Mouse (Mus musculus) thymus, postnatal 14 days (tissue): ENCODE data around the gene Lct.
"Not testable (repeated sequence)": the region's sequence is repeated elsewhere in the genome, so short reads cannot be mapped to it uniquely, and the experiment has no call there.

Experiments
- DNase-seq: peaks from one replicate; pipeline ENCODE4 v3.0.0; 2021

The Lct gene

DNA sequence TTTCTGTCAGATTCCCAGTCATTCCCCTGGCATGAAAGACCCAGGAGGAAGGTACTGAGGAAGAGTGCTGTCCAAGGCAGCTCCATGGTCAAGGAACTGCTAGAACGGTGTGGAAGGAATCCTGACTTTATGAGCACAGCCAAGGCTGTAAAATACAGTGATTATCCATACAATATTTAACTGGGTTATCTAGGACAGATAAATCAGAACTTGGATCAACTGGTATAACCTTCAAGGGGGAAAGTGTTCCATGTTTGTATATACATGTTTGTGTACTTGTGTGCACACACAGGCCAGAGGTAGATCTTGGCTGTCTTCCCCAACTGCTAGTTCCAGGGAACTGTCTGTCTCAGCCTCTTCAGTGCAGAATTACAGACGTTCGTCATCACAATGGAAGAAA lies at the start of gene Lct:
Gene Lct (minus strand): TSS at position 101 of the 400 bp plus-strand sequence.
- DNase-seq, result no peak

DNA sequence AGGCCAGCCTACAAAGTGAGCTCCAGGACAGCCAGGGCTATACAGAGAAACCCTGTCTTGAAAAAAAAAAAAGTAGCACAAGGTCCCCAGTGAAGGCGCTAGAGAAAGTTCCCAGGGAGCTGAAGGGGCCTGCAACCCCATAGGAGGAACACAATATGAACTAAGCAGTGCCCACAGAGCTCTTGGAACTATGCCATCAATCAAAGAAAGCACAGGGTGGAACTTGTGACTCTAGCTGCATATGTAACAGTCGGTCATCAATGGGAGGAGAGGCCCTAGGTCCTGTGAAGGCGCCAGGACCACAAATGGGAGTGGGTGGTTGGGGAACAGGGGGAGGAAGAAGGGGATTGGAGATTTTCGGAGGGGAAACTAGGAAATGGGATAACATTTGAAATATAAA lies 48.7 kb upstream of the Lct start:
- no peak for DNase-seq

DNA sequence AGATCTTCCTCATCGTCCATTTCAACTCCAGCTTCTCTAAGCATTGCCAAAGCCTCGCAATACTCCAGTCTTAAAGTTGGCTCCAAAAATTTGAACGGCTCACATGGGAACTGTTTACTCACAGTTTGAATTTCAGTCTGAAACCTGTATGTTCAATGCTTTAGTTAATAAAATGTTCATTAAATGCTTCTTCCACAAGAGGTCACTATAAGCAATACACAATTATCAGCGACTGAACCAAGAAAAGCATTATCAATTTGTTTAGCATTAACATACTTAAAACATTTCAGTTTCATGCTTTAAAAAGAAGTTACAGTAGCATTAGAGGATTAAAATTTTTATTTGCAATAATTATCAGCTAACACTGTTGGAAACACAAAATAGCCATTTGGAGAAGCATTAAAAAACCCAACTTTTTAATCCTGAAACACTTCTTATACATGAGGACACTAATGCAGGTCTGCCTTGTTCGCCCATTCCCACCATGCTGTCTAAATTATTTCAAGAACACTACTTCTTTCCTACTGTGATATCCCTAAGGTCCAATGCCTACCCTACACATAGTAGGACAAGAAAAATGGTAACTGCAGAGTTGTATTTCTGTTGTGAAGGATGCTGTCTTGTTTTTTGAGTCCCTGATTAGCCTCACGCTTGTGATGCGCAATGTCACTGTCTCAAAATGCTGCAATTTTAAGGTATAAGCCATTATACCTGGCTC lies 44.2 kb upstream of the Lct start:
- DNase-seq, result no peak

DNA sequence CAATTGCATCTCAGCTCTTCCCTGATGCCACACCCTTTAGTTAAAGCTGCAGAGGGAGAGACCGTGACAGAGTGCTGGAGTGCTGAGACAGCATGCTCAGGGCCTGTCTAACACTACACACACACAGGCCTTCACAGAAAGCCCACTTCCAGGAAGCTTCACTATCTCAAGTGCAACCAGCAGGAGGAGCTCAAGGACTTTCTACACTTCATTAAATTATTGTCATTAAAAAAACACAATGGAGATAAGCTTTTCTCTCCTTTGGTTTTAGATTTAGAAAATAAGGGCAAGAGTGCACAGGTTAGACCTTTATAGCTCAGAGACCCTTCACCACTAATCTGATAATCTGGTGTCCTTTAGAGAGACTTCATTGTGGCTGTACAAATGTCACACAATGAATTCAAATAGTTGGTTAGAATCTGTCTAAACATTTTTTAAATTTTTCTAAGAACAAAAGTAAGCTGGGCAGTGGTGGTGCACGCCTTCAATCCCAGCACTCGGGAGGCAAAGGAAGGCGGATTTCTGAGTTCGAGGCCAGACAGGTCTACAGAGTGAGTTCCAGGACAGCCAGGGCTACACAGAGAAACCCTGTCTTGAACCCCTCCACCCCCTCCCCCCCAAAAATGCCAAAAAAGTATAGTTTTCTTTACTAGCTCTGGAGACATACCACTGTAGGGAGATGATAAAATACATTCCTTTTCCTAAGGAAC lies 40.8 kb upstream of the Lct start:
- peak; percentile 81 for DNase-seq

DNA sequence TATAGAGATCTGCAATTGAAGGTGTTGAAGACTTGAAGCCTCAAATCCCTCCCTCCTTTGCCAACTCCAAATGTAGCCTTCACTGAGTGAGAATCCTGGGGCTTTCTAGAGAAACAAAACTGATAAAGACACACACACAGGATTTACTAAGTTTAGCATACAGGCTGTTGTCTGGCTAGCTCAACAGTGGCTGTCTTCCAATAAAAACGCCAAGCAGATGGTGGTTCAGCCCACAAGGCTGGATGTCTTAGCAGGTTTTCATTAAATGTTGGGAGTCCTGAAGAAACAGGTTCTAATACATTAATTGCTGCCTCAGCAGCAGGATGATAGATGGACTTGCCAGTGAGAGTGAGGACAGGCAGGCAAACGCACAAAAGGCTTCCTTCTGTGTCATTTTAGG lies 32.5 kb upstream of the Lct start:
- no peak for DNase-seq

DNA sequence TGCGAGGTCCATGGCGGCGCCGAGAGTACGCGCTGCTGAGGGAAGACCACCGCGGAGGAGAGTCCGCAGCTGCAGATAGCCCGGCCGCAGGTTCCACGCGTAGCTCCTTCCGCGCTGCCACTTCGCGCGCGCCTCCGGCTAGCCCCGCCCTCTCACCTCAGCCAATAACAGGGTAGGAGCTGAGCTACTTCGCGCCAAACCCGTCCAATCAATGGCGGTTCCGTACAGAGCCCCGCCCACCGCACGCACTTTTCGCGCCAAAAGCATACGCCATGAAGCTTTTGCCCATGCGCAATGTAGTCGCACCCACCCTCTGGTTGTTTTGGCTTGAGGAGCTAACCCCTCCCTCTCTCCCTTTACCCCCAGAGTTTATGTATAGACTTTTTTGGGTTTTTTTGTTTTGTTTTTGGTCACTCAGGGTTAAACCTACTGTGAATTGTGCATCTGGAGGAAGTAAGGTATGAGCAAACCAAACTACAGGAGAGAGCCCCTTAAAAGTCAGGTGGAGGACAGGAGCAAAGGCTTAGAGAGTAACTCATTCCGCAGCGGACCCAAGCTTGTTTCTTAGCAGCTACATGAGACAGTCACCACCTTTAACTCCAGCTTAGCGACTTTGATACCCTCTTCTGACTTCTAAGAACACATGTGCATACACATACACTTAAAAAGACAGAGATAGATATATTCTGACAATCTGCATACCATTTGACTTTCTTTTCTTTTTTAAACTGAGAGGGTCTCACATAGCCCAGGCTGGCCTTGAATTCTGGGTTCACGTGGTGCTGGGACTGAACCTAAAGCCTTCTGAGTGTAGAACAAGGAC lies 31.6 kb upstream of the Lct start, which contains the start of gene Mcm6:
Gene Mcm6 (minus strand): TSS at position 111 of the 823 bp plus-strand sequence.
- DNase-seq, result peak; percentile 97

DNA sequence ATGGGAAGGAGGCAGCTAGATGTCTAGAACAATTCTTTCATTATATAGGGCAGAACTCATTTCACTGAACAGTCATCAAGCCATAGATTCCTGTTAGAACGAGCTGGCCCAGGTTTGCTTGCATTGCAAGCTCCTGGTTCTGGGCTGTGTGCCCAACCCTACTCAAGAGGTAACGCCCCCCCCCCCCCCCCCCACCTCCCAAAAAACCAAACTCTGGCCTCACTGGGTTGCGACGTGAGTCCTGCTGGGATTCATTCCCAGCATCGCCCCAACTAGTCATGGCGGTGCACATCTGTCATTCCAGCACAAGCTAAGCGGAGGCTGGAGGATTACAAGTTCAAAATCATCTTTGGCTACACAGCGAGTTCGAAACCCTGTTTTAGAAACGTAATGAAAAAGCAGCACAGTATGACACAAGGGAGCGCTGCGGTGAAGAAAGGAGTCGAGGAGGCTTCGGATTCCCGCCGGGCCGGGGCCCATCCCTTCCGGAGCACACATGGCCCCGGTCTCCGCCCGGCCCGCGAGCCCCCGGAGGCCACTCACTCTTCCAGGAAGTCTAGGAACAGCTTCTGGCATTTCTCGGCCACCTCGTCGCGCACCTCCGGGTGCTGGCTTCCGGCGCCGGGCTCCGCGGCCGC lies 30.9 kb upstream of the Lct start:
- DNase-seq, result peak; percentile 12

DNA sequence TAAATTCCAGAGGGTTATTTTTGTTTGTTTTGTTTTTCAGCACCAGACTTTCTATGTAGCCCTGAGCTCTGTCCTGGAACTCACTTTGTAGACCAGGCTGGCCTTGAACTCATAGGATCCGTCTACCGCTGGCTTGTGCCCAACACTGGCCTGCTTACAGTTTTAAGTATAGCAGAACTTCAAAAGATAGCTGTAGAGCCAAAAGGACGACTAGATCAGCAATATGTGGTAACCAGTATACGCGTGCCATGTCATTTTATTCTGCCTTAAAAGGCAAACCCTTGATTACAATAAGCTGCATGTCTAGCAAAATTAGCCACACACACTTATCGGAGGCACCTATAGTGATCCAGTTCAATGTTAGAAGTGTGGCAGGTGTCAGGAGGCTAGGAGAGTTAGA lies 30.2 kb upstream of the Lct start:
- no peak for DNase-seq

DNA sequence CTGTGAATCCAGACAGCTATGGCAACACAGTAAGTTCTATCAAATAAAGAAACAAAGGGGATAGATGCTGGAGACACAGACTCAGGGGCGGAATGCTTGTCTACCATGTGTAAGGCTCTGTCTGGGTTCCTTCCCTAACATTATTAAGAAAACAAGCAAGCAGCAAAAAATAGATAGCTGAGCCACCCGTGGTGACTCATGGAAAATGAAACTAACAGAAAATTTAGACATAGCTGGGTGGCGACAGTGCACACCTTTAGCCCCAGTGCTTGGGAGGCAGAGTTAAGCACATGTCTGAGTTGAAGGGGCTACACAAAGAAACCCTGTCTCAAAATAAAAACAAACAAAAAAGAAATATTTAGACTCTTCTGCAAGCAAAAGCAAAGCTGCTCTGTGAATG lies 29.3 kb upstream of the Lct start:
- peak; percentile 27 for DNase-seq

DNA sequence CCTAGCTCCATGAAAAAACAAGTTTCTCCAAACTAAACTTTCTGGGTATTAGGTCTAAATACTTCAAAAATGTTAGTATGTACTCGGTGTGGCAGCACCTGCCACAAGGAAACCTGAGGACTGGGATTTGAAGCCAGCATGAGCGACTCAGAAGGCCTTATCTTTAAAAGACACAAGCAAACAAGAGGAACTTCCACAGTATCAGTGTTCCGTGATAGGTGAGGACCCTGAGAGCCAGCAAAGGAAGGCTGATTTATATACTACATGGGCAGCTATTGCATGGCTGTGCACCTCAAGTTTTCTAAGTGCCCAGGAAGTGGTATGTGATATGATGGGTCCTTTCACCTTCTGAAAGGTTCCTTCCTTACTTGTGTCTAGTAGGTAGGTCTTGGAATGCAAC lies 25.0 kb upstream of the Lct start:
- no peak for DNase-seq

DNA sequence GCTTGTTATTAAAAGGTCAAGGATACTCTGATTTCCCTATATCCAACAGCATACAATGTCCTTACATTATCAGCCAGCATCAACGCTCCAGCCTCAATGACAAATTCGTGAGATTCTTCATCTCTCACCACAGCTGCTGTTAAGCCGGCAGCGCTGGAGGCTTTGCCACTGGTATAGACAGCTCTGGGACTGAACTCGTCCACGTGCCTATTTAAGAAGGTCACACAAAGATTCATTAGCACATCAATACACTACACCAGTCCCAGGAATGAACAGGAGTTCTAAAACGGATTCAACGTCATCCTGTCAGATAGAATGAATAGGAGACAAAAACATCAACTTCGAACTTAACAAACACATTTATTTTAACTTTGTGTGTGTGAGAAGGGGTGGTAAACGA lies 16.1 kb upstream of the Lct start:
- no peak for DNase-seq

DNA sequence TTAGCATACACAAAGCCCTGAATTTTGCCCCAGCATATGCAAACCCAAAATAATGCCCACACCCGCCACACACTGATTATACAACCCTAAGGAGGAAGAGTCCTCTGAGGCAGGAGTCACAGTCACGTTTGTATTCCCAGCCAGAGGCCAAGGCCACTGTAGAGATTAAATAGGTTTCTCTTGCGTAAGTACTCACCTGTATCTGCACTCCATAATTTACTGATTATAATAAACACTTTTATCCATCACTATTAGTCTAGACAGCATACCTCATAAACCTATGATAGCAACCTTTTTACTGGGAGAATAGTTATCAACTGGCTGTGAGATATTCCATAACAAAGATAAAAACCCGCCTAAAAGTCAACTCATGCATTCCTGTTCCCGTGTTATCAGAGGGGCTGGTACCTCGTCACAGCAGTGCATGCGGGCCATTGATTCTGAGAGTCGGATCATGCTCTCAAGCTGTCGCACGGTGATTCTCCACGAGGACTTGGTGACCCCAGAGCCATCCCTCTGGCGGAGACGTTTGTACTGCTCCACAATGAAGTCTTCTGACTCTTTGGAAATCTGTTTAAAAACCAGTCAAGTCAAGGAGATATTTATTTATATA lies 9.7 kb upstream of the Lct start:
- no peak for DNase-seq

DNA sequence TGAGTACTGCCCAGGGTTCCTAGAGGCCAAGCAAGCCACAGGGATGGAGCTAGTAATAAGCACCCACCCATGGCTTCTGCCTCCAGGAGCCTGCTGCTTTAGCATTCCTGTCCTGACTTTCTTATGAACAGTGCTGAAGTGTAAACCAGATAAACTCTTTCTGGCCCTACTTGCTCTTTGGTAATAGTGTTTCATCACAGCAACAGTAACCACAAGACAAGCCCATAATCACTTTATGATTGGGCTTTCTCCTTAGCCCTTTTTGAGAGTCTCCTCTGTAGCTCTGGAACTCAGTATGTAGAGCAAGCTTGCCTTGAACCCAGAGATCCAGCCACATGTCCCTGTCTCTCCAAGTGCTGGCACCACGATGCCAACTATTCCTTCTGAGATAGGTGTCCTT lies 2.2 kb upstream of the Lct start:
- DNase-seq, result no peak

DNA sequence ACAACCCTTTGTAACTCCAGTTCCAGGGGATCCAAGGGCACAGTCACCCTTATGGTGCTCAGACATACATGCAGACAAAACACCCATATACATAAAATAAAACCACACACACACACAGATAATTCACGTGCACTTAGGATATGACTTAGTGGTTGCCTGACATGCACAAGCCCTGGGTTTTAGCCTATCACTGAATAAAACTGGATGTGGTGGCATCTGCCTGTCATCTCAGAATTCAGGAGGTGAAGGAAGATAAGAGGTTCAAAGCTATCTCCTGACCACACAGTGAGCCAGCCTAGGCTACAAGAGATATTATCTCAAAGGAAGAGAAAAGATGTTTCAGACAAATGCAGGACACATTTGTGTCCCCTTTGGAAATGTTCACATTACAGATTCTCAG lies 953 bp downstream of the Lct start:
- DNase-seq, result no peak

DNA sequence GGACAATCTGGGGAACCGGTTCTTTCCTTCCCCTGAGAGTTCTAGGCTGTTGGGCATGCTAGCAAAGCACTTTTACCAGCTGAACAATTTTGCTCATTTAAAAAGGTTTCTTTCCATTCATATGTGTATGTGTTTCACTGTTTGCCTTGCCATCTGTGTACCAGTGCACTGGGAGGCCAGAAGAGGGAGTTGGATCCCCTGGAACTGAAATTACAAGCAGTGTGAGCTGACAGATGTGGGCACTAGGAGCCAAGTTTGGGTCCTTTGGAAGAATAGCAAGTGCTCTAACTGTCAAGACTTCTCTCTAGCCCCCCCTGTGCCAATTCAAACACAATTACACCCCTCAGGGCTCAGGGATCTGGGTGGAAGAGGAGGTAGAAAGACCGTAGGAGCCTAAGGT lies 3.3 kb downstream of the Lct start:
- DNase-seq, result no peak

DNA sequence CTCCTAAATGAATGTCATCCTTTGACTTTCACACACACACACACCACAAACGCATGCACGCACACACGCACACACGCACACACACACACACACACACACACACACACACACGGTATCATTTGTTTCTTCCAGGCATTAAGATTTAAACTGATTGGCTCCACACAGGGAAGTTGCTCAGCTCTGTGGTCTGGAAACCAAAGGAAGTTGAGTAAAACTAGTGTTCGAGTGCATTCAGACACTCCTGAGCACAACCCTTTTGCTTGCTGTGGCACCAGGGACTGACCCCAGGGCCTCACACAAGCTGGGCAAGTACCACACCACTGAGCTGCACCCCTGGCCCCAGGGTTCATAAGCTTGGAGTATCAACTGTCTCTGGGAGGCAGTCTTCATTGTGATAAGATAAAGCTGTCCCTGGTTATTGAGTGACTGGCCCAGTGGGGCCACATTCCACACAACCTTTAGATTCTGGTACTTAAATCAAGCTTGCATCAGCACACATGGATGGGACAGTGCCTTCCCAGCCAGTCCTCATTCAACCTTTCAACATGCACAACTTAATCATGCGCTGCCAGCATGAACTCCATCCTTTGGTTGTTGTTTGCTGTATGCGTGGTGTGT lies 5.0 kb downstream of the Lct start:
- no peak for DNase-seq

DNA sequence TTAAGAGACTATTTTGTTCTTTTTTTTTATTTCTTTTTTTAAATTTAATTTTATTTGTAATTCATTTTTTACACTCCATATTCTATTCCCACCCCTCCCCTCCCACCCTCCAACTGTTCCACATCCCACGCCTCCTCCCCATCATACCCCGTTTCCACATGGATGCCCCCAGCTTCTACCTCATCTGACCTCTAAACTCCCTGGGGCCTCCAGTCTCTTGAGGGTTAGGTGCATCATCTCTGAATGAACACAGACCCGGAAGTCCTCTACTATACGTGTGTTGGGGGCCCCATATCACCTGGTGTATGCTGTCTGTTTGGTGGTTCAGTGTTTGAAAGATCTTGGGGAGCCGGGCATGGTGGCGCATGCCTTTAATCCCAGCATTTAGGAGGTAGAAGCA lies 8.9 kb downstream of the Lct start:
- DNase-seq, result not testable (repeated sequence)

DNA sequence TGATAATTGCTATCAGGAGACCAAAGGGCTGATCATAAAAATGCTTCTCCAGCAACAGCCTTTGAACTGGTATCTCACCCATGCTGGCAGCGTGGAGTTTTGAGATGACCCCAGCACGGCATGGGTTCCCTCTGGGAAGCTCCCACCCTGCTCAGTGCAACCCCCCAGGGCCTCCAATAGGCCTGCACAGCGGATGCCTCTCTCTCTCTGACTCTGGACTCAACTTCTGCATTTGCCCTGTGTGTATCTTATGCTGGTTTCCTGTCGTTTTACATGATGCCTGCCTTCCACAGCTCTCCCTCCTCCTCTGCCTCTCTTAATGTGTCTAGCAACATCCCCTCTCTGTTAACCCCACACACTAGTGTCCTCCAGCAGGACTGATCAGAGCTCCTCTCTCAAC lies 13.5 kb downstream of the Lct start:
- DNase-seq, result no peak

DNA sequence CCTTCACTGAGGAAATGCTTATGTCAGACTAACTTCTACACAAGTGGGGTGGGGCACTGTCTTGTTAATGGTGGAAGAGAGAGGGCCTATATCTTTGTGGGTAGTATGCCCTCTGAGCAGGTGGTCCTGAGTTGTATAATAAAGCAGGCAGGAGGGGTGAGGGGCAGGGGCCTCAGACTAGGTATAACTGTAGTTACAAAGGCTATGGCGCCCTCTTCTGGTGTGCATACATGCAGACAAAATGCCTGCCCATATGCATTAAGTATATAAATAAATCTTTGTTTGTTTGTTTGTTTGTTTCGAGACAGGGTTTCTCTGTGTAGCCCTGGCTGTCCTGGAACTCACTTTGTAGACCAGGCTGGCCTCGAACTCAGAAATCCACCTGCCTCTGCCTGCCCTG lies 19.1 kb downstream of the Lct start:
- DNase-seq, result peak; percentile 9

DNA sequence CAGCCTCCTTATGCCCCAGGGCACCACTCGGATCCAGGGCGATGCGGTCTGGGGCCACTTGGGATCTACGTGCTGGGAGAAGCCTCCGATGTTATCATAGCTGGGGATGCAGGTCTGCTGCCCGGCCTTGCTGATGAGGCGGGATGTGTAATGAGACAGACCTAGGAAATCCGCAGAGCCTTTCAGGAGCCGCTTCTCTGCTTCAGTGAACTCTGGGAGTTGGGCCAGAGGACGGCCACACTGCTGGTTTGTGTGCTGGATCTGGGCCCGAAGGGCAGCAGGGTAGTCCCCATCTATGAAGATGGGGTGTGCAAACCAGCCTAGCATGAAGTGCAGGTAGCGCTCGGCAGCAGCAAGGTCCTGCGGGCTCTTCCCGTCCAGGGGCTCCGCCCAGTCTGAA lies 24.2 kb downstream of the Lct start:
- DNase-seq, result no peak

DNA sequence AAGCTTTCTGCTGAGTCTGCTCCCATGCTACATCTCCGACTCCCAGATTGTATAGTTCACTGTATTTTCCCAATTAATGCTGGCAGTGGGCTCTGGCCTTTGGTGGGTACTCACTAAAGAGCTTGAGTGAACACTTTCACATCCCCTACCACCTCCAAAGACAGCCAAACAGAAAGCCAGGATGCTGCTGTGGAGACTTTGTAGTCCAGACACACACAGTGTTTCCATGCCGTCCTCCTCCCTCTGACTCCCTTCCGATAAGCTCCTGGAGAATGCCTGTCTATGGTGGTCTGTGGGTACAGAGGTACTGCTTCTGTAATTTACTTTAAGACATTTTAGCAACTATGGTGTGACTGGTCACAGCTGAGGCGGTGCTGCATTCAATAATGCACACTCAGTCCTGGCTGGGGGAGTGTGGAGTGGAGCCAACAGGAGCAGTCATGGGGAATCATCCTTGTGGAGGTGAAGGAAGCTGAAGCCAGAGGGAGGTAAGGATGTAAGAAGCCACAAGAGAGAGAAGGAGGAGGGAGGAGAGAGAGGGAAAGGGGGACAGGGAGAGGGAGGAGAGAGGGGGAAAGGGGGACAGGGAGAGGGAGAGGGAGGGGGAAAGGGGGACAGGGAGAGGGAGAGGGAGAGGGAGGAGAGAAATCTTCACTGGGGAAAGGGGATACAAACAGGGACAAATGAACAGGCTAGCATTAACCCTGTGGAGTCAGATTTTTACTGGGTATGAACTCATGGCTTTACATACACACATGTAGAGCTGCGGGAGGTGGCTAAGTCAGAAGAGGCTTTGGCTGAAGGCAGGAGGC lies 32.2 kb downstream of the Lct start:
- no peak for DNase-seq

DNA sequence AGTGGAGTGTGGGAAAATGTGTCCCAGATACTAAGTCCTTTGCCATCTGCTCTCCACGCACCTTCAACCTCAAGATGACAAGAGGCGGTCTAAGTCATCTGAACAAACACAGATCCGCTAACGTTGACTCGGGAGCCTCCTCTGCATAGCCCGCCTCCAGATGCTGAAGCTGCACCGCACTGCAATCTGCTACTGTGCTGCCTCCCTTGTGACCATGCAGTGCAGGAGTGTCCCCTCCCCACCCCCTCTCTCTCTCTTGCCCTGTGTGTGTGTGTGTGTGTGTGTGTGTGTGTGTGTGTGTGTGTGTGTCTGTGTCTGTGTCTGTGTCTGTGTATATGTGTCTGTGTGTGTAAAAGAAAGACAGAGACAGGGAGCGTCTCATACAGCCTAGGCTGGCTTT lies 32.8 kb downstream of the Lct start:
- DNase-seq, result no peak
